Mouse (Mus musculus) colon, adult 2 months (tissue): ENCODE measurements around the gene Mettl22. TPM values are rescaled to one million over a fixed set of nuclear protein-coding genes. Genes with fewer than 3 reads are reported as not detected.

Experiments
- polyA plus RNA-seq: library from polyadenylated mRNA; depleted of rRNA; stranded (reverse); fragments of >200 nt; gene quantifications from 2 replicates; pipeline ENCODE4 v1.2.3, GENCODE M21; 2012; rRNA removed

The Mettl22 gene
- 12.7 and 13.6 TPM in 2 replicates for polyA plus RNA-seq

DNA sequence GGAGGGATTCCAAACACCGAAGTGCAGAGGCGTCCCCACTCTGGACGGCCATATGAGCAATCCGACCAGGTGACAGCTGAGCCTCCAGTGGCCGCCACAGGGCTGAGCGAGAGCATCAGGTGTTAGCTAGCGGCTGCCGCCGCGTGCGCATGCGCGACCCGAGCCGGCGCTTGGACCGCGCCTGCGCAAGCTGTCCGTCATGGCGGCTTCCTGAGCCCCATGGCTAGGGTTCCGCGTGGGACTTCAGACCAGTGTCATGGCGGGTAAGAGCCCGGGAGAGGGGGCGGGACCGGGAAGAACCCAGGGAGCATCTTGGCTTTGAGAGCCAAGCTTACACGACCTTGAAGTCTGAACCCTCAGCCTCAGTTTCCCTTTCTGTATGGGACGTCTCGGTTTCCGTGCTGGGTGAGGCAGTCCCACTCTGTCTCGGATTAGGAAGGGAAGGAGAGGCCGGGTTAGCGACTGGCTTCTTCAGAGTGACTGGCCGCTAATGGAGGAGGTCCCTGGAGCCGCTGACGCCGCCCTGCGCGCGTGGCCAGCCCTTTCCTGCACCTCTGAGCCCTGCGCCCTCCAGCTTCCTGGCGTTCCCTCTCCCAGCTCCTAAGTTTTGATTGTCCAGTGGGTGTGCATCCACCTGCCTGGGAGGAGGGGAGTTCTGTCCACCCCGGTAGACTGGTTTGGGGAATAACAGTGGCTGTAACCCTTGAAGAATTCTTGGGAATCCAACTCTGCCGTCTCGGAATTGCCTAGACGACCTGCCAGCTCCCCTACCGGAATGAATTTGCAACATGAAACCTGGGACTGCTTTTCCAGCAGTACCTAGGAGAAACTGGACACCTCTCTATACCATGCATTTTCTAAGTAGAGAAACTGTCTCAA is at the start of gene Mettl22:
TSS of gene Mettl22 (plus strand) at position 186 of the 879 bp plus-strand sequence.

DNA sequence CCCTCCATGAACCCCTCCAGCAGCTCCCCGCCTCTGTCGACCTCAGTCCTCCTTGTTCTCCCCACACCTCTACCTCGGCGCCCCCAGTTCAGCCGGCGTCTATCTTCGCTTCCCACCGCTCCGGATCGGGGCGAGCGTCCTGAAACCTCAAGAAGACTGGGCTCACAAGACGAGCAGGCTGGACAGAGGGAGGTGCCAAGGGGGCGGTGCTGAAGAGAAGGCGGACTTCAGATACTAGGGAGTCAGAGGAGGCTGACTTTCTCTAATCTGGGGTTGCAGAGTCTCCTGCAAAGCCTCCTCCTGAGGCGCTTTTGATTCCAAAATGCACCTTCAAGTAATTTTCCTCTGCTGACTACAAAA is 45.6 kb upstream of the Mettl22 start, which contains the start of gene Tmem114:
TSS of gene Tmem114 (minus strand) at position 166 of the 360 bp plus-strand sequence.

DNA sequence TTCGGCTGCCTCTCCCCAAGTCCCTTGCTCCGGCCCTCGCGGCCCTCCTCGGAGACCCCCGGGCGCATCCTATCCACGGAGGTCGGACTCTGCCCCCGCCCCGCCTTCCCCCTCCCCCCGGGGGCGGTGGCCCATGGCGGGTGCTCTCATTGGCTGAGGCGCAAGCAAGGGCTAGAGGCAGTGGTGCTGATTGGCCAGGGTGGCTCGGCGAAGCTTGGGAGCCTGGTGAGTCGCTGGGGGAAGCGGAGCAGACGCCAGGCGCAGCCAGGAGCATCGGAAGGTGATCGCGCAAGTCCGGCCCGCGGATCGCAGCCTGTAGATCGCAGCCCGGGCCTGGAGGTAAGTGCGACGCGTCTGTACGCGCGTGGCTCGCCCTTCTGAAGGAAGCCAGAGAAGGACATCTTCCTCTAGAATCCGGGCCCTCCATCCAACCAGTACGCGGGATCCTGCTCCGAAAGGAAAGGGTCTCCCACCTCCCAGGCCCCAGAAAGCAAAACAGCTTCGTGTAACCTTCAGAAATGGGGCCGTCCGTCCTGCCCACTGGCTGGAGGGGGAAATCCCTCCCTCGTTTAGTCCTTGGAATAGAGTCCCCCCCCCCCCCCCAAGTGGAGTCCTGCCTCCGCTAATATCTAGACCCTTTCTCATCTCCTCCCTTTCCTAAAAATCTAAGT is 42.8 kb downstream of the Mettl22 start, which contains the start of gene Abat:
TSS of gene Abat (plus strand) at position 194 of the 671 bp plus-strand sequence.

Other genes starting within 250 kb of the Mettl22 start
- gene Tmem114, start 45.7 kb upstream of the Mettl22 start, polyA plus RNA-seq: 0.08 TPM in 1 of 2 replicates, not detected in the other
- gene Abat, start 42.6 kb downstream of the Mettl22 start, polyA plus RNA-seq: 70.8 and 76.8 TPM in 2 replicates
- gene Pmm2, start 166.9 kb downstream of the Mettl22 start, polyA plus RNA-seq: 208 and 235 TPM in 2 replicates
- gene Tmem186, start 166.9 kb downstream of the Mettl22 start, polyA plus RNA-seq: 13.4 and 13.7 TPM in 2 replicates
- gene Carhsp1, start 201.4 kb downstream of the Mettl22 start, polyA plus RNA-seq: 152 and 160 TPM in 2 replicates
- not detected in 2 replicates for gene Gm5767, start 210.0 kb downstream of the Mettl22 start, polyA plus RNA-seq